Mouse (Mus musculus) embryonic facial prominence, embryonic 15.5 days (tissue): ENCODE data around the gene Arid2. TPM values are rescaled to one million over a fixed set of nuclear protein-coding genes. Genes with fewer than 3 reads are reported as not detected.
A peak's percentile ranks its signal among the peaks of the same experiment; 100 is the strongest.

Source experiments
- ATAC-seq: fragments of 200-750 bp; cut with Nextera tagmentation; 2 replicates; pipeline ENCODE4 v1.8.0; 2017; ENCODE audit warnings: low read depth, moderate TSS enrichment; ENCODE audit not compliant: insufficient number of reproducible peaks, low FRiP score, low TSS enrichment
- H3K27ac ChIP-seq: fragments of 300-500 bp; sonication (generic); replicated peaks from 2 replicates; pipeline ENCODE4 v1.5.1; 2015; ENCODE audit warnings: mild to moderate bottlenecking, inconsistent platforms
- H3K27me3 ChIP-seq: fragments of 300-500 bp; sonication (generic); 2 replicates; pipeline ENCODE4 v1.6.1; 2015; ENCODE audit warnings: inconsistent platforms
- H3K36me3 ChIP-seq: fragments of 300-500 bp; sonication (generic); 2 replicates; pipeline ENCODE4 v1.6.1; 2015; ENCODE audit warnings: mild to moderate bottlenecking, inconsistent platforms
- H3K4me1 ChIP-seq: fragments of 300-500 bp; sonication (generic); 2 replicates; pipeline ENCODE4 v1.6.1; 2015; ENCODE audit warnings: inconsistent platforms
- H3K4me2 ChIP-seq: fragments of 300-500 bp; sonication (generic); replicated peaks from 2 replicates; pipeline ENCODE4 v1.6.1; 2015; ENCODE audit warnings: mild to moderate bottlenecking, inconsistent platforms
- H3K4me3 ChIP-seq: fragments of 300-500 bp; sonication (generic); replicated peaks from 2 replicates; pipeline ENCODE4 v1.5.1; 2015; ENCODE audit warnings: mild to moderate bottlenecking, inconsistent platforms
- H3K9ac ChIP-seq: fragments of 300-500 bp; sonication (generic); 2 replicates; pipeline ENCODE4 v1.6.1; 2015; ENCODE audit warnings: inconsistent platforms
- H3K9me3 ChIP-seq: fragments of 300-500 bp; sonication (generic); replicated peaks from 2 replicates; pipeline ENCODE4 v1.6.1; 2016; ENCODE audit warnings: inconsistent platforms
- WGBS: fragments of 180-500 bp; shearing (Covaris S2); methylation state at CpG from one replicate; pipeline ENCODE4 v1.1.7; 2015; 5-methylcytosine and 5-hydroxymethylcytosine counted together
- polyA plus RNA-seq: library from polyadenylated mRNA; unstranded; fragments of >200 nt; fragmentation: Nextera tagmentation; extraction: Ambion mirVana; gene quantifications from 2 replicates; pipeline ENCODE4 v1.2.1, GENCODE M21; 2015

Gene Arid2
- polyA plus RNA-seq, 1 experiment from 2014 or later = 21.3 TPM

DNA sequence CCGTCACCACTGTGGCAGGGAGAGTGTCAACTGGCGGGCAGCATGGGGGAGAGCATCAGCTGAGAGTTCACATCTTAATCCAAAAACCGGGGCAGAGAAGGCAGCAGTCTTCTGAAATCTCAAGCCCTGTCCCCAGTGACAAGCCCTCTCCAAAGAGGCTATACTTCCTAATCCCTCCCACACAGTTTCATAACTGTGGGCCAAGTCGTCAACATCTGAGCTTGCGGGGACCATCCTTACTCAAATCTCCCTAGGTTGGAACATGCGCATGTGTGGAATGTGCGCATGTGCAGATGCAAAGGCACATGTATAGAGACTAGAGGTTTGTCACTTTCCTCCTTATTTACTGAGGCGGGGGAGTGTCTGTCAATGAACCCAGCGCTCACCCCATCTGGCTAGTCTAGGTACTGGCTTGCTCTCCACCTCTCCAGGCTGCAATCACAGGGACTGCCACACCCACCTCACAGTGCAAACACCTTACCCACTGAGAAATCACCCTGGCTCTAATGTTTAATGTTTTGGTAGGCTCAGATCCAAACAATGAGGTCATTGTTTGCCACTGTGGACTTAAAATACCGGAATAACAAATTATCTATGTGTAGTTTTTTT lies 16.9 kb upstream of the Arid2 start:
- Histone ChIP-seq H3K4me2 (no peak overlapping the region), H3K36me3 (peaks cover 32% of the 10 kb centered on the region), H3K9ac (no peak overlapping the region), H3K27me3 (no peaks in the 10 kb centered on the region), H3K9me3 (0 out of 2 replicates have a peak, but pooled peaks cover 1% of the 10 kb centered on the region), H3K27ac (no peak overlapping the region), H3K4me3 (no peak overlapping the region), H3K4me1 (peaks cover 9% of the 10 kb centered on the region; the same call in 1 of the 2 replicates)
- ATAC-seq = peak; percentile 65
- WGBS = 86% methylated on average over 10 of the region's 10 CpGs

DNA sequence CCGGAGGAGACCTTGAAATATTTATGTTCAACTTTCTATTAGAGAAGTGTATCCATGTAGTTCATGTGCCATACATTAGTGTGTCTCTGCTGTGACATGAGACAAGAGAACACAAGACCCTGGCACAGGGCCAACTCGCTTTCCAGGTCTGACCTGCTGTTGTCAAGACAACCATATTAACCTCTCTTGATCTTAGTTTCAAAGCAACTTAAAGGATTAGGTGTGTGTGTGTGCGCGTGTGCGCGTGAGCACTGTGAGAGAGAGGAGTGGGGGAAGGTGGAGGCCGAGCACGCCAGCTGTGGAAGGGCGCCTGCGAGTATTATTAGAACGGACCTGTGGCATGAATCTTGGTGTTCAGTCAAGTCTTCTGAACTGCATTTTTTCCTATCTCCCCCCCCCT lies 15.0 kb upstream of the Arid2 start:
- H3K9me3 ChIP-seq = no peaks in the 10 kb centered on the region
- no peak overlapping the region for H3K4me2 ChIP-seq
- ATAC-seq = no peak
- no peaks in the 10 kb centered on the region for H3K27me3 ChIP-seq
- H3K4me1 ChIP-seq = peaks cover 9% of the 10 kb centered on the region; the same call in 1 of the 2 replicates
- H3K27ac ChIP-seq = 0 out of 2 replicates have a peak overlapping the region, but pooled peaks have one; percentile 4
- H3K4me3 ChIP-seq = no peak overlapping the region
- no peak overlapping the region for H3K9ac ChIP-seq
- H3K36me3 ChIP-seq = peaks cover 33% of the 10 kb centered on the region
- WGBS = 70% methylated on average over 11 of the region's 11 CpGs

GRCm38 (mm10) chr15:96274341-96274740 lies 13.0 kb upstream of the Arid2 start:
- H3K9me3 ChIP-seq = no peaks in the 10 kb centered on the region
- no peak overlapping the region for H3K4me2 ChIP-seq
- no peak overlapping the region for H3K27ac ChIP-seq
- no peaks in the 10 kb centered on the region for H3K27me3 ChIP-seq
- H3K4me1 ChIP-seq = peaks cover 9% of the 10 kb centered on the region; the same call in 1 of the 2 replicates
- no peak for ATAC-seq
- no peak overlapping the region for H3K9ac ChIP-seq
- no peak overlapping the region for H3K4me3 ChIP-seq
- H3K36me3 ChIP-seq = peaks cover 25% of the 10 kb centered on the region
- 90% methylated on average over 2 of the region's 2 CpGs for WGBS

GRCm38 (mm10) chr15:96275198-96275597 lies 12.1 kb upstream of the Arid2 start:
- Histone ChIP-seq H3K4me3 (no peak overlapping the region), H3K4me2 (no peak overlapping the region), H3K9ac (no peak overlapping the region), H3K36me3 (peaks cover 31% of the 10 kb centered on the region), H3K27ac (no peak overlapping the region), H3K27me3 (no peaks in the 10 kb centered on the region), H3K4me1 (peaks cover 9% of the 10 kb centered on the region; the same call in 1 of the 2 replicates), H3K9me3 (no peaks in the 10 kb centered on the region)
- WGBS = 85% methylated on average over 2 of the region's 2 CpGs
- no peak for ATAC-seq

DNA sequence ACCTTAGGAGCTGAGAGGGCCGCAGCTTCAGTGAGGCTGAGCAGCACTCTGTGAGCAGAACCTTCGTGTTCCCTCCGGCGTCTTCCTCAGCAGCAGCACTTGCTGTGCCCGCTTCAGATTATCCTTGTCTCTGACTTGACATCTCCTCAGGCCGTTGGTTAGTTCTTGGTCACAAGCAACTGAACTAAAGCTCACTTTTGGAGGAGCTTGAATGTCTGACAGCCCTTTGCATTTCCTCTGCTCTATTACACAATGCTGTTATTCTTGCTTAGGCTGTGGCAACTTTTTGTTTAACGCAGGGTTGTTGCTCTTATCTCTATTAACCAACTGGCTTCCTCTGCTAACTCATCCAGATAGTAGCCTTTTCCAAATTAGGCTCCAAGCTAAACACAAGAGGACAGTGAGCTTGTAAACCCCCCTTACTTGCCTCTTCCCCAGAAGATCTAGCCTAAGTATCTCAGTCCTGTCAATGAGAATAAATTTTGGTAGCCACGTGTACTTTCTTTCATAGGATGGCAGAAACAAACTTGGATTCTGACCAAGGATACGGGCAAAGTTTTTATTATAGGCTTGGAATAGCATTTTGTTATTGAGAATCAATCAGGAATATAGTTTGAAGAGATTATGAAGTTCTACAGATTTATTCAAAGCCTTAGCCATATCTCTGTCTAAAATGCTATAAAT lies 11.4 kb upstream of the Arid2 start:
- Histone ChIP-seq H3K9me3 (no peaks in the 10 kb centered on the region), H3K36me3 (peaks cover 37% of the 10 kb centered on the region)

GRCm38 (mm10) chr15:96277061-96277460 lies 10.3 kb upstream of the Arid2 start:
- H3K27me3 ChIP-seq = no peaks in the 10 kb centered on the region
- peaks cover 42% of the 10 kb centered on the region for H3K36me3 ChIP-seq
- H3K4me1 ChIP-seq = peaks cover 14% of the 10 kb centered on the region
- H3K9ac ChIP-seq = no peak overlapping the region
- no peak overlapping the region for H3K4me2 ChIP-seq
- no peak overlapping the region for H3K4me3 ChIP-seq
- no peaks in the 10 kb centered on the region for H3K9me3 ChIP-seq
- ATAC-seq = no peak
- WGBS = 84% methylated on average over 4 of the region's 4 CpGs
- H3K27ac ChIP-seq = no peak overlapping the region

More for the DNA sequence above, 11.4 kb upstream of the Arid2 start:
- Histone ChIP-seq H3K9ac (no peak overlapping the region), H3K27me3 (no peaks in the 10 kb centered on the region), H3K27ac (no peak overlapping the region), H3K4me1 (peaks cover 12% of the 10 kb centered on the region), H3K4me3 (no peak overlapping the region), H3K4me2 (no peak overlapping the region)
- WGBS = 82% methylated on average over 9 of the region's 9 CpGs
- ATAC-seq = no peak

DNA sequence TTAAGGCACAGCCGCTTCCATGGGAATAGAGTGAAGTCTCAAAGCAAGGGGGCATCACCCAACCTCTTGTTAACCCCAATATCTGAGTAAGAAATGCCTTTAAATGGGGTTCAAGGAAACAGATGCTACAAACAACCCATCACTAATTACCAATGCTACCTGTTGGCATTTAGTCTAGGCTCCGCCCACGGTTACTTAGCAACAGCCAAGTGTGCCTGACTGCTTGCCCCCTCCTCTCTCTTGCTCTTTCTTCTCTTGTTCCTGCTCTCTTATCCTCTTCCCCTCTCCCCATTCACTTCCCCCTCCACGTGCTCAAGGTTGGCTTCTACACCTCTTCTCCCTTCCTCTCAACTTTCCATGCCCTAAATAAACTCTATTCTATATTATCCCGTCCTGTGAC lies 6.1 kb upstream of the Arid2 start:
- H3K9ac ChIP-seq = no peak overlapping the region
- no peak overlapping the region for H3K4me2 ChIP-seq
- 87% methylated on average over 5 of the region's 5 CpGs for WGBS
- ATAC-seq = no peak
- H3K9me3 ChIP-seq = no peaks in the 10 kb centered on the region
- H3K36me3 ChIP-seq = peaks cover 36% of the 10 kb centered on the region
- no peaks in the 10 kb centered on the region for H3K27me3 ChIP-seq
- no peak overlapping the region for H3K27ac ChIP-seq
- H3K4me1 ChIP-seq = peaks cover 23% of the 10 kb centered on the region
- no peak overlapping the region for H3K4me3 ChIP-seq

DNA sequence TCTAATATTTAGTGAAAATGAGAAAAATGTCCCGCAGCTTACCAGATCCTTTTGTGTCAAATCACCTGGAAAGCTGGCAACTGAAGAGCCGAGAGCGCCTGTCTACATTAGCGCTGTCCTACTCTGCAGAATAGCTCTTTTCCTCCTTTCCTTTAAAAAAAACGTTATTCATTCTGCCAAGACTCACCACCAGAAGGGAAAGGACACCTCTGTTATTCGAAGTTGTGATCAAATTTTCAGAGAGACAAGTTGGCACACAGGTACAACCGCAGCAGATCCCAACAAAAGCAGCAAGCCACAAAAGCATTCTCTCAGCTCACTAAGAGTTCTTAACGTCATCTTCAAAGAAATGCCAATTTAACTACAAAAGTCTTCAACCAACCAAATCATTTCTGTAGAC lies 4.2 kb upstream of the Arid2 start:
- H3K9ac ChIP-seq = no peak overlapping the region
- no peak for ATAC-seq
- H3K27ac ChIP-seq = no peak overlapping the region
- H3K4me3 ChIP-seq = peak overlapping the region; percentile 84
- H3K36me3 ChIP-seq = peaks cover 25% of the 10 kb centered on the region
- peak overlapping the region; percentile 71 for H3K4me2 ChIP-seq
- H3K27me3 ChIP-seq = no peaks in the 10 kb centered on the region
- peaks cover 23% of the 10 kb centered on the region for H3K4me1 ChIP-seq
- no peaks in the 10 kb centered on the region for H3K9me3 ChIP-seq
- 60% methylated on average over 8 of the region's 8 CpGs for WGBS

DNA sequence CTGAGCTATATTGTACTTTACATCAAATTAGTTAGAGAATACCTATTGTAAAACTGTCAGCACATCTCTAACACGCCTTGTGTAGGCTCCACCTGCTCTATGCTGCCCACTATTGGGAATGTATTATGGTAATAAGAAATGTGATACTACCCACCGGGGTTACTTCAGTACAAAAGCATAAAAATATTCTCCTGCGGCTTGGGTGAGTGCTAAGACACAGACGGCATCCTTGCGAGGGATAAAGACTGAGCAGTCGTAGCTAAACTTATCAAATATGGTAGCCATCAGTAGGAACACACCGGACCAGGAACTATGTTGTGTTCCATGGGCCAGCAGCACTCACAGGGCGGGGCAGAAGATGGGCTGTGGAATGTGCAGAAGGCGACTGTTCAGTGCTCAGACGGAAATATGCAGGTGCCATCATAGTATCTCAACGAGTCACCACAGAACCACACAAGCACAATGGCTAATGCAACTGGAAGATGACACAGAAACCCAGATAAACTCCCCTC lies 3.3 kb upstream of the Arid2 start:
- ATAC-seq = no peak
- Histone ChIP-seq H3K9me3 (no peaks in the 10 kb centered on the region), H3K4me3 (peak overlapping the region; percentile 84), H3K27ac (peak overlapping the region; percentile 100), H3K36me3 (peaks cover 22% of the 10 kb centered on the region), H3K4me1 (peaks cover 23% of the 10 kb centered on the region), H3K27me3 (no peaks in the 10 kb centered on the region), H3K4me2 (peak overlapping the region; percentile 71), H3K9ac (no peak overlapping the region)
- 3% methylated on average over 11 of the region's 11 CpGs for WGBS

DNA sequence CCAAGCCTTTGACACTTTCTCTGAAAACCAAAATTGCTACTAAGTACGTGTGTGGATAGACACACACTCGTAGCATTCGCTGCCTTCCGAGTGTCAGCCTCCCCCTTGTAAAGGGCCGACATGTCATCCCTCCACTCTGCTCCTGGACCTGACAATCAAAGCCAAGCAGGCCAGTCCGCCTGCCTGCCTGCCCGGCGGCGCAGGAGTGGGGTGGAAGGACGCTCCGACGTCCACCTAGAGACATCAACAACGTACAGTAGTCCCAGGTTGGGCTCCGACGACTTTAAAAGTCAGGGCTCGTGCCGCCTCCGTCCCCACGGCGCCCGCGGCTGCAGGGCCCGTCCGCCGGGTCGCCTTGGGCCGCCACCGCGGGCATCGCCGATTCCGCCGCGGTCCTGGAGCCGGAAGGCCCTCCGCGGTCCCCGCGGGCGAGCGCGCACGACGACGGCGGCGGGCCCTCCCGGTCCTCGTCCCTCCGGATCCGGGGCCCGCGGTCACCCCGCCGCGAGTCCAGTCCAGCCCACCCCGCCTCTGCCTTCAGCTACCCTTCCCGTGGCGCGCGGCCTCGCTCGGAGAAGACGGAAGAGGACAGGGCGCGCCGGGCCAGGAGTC lies 2.5 kb upstream of the Arid2 start:
- Histone ChIP-seq H3K4me3 (peak overlapping the region; percentile 84), H3K4me2 (peak overlapping the region; percentile 71), H3K4me1 (peaks cover 23% of the 10 kb centered on the region), H3K27ac (peak overlapping the region; percentile 100), H3K27me3 (no peaks in the 10 kb centered on the region), H3K36me3 (peaks cover 15% of the 10 kb centered on the region), H3K9ac (peak overlapping the region; percentile 90), H3K9me3 (no peaks in the 10 kb centered on the region)
- peak; percentile 31 for ATAC-seq
- under 1% methylated on average over 66 of the region's 67 CpGs for WGBS

DNA sequence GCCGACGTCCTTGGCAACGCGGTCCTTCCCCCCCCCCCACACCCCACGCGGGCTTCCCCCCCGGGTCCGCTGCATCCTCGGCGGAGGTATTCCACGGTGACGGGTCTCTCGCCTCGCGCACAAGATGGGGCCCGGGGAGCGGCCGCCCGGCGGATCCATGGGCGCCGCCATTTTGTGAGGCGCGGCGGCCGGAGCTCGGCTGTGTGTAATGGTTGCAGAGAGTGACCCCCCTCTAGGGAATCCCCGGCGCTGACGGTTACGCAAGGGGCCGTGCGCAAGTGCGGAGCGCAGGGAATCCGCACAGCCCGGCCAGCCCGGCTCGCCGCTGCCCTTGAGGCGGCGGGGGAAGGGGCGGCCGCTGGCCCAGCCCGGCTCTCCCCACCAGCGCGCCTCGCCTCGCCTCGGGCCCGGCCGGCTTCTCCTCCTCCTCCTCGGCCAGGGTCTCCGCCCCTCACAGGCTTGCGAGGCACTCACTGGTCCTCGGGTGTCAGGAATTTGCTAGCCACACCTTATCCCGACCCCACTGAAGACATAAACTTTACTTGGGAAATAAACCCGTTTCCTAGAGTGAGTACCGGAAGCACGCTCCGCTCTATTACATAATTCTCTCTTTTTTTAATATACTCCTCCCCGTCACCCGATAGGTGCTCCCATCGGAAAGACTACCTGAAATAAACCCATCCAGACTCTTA lies 1.8 kb upstream of the Arid2 start:
- Histone ChIP-seq H3K27ac (peak overlapping the region; percentile 100), H3K4me3 (peak overlapping the region; percentile 84), H3K4me2 (peak overlapping the region; percentile 71), H3K4me1 (peaks cover 25% of the 10 kb centered on the region), H3K27me3 (no peaks in the 10 kb centered on the region), H3K36me3 (0 out of 2 replicates have a peak, but pooled peaks cover 9% of the 10 kb centered on the region), H3K9ac (peak overlapping the region; percentile 90), H3K9me3 (no peaks in the 10 kb centered on the region)
- WGBS = 0% methylated on average over 61 of the region's 64 CpGs
- ATAC-seq = peak; percentile 85
